Mouse (Mus musculus) forebrain, embryonic 13.5 days (tissue): ENCODE measurements at regions not wholly inside any gene's neighbourhood (a gene's known extent, or its start where the extent isn't known, plus 50 kb on each side); places are given as distances from the start of the nearest gene placed in this dataset.
A peak's percentile ranks its signal among the peaks of the same experiment; 100 is the strongest.

Experiments
- ATAC-seq: fragments of 200-750 bp; cut with Nextera tagmentation; 2 replicates; pipeline ENCODE4 v1.8.0; 2017
- H3K27ac ChIP-seq: fragments of 300-500 bp; sonication (generic); 2 replicates; pipeline ENCODE4 v1.5.1; 2015; ENCODE audit warnings: inconsistent platforms, mild to moderate bottlenecking, moderate library complexity
- H3K27me3 ChIP-seq: fragments of 300-500 bp; sonication (generic); 2 replicates; pipeline ENCODE4 v1.6.1; 2015; ENCODE audit warnings: mild to moderate bottlenecking, inconsistent platforms
- H3K36me3 ChIP-seq: fragments of 300-500 bp; sonication (generic); 2 replicates; pipeline ENCODE4 v1.6.1; 2015; ENCODE audit warnings: mild to moderate bottlenecking, inconsistent platforms; ENCODE audit not compliant: poor library complexity, severe bottlenecking
- H3K4me1 ChIP-seq: fragments of 300-500 bp; sonication (generic); 2 replicates; pipeline ENCODE4 v1.6.1; 2015; ENCODE audit warnings: inconsistent platforms
- H3K4me2 ChIP-seq: fragments of 300-500 bp; sonication (generic); 2 replicates; pipeline ENCODE4 v1.6.1; 2015; ENCODE audit warnings: inconsistent platforms, mild to moderate bottlenecking, moderate library complexity
- H3K4me3 ChIP-seq: fragments of 300-500 bp; sonication (generic); 2 replicates; pipeline ENCODE4 v1.5.1; 2015; ENCODE audit warnings: mild to moderate bottlenecking, inconsistent platforms
- H3K9ac ChIP-seq: fragments of 300-500 bp; sonication (generic); 2 replicates; pipeline ENCODE4 v1.6.1; 2015; ENCODE audit warnings: mild to moderate bottlenecking, inconsistent platforms
- H3K9me3 ChIP-seq: fragments of 300-500 bp; sonication (generic); replicated peaks from 2 replicates; pipeline ENCODE4 v1.6.1; 2016; ENCODE audit warnings: inconsistent platforms
- WGBS: fragments of 180-500 bp; shearing (Covaris S2); methylation state at CpG from one replicate; pipeline ENCODE4 v1.1.7; 2015; 5-methylcytosine and 5-hydroxymethylcytosine counted together

DNA sequence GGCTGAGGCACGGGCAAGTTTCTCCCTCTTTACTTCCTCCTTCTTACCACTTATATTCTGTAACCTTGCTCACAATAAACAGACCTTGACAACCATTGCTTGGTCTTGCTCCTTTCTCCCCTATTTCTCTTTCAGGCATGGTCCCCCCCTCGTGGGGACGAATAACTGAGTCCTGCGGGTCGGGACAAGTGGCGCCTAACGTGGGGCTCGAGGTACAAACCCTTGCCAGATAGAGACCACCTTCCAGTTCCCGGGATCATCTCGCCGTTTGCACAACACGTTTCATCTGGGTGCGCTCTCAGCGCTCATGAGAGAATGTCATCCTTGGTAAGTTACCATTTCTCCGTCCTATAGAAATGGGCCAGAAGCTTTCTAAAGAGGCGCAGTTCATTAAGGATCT, 79.6 kb upstream of the Foxn3 start:
- Histone ChIP-seq H3K36me3 (no peaks in the 10 kb centered on the region), H3K27ac (no peak overlapping the region), H3K9me3 (peaks cover 29% of the 10 kb centered on the region), H3K9ac (no peak overlapping the region), H3K4me2 (no peak overlapping the region), H3K4me1 (peaks cover 20% of the 10 kb centered on the region), H3K27me3 (no peaks in the 10 kb centered on the region), H3K4me3 (no peak overlapping the region)
- 95% methylated on average over 16 of the region's 16 CpGs for WGBS
- no peak for ATAC-seq

DNA sequence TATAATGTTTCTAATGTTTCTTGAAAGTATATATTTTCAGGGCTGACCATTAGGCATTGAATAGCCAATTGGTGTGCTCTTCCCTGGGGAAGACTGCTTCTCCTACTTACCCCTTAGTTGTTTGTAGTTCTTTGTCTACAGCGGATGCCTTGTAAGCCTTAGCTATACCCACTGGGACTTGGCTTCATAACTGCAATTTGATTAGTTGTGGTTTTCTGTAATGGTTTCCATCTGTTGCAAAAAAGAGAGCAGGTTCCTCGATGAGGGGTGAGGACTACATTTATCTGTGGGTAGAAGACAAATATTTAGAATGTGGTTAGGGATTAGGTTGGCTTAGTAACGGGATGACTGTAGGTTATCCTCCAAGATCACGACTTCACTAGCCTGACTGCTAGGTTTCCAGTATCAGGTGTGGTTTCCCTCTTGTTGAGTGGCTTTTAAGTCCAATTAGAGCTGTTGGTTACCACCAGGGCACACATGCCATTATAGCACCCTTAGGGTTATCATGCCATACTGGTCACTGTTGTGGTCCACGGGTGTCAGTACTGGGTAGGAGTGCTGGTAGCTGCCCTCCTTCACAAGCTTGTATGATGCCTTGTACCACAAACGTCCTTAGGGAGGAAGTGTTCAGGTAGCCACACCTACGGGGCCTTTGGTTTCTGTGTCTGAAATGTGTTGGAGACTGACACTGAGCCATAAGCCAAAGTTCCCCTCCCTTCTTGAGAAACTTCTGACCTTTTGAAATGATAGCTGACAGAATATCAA, 78.9 kb upstream of the Foxn3 start:
- peaks cover 29% of the 10 kb centered on the region for H3K9me3 ChIP-seq
- H3K27ac ChIP-seq, result no peak overlapping the region
- no peak overlapping the region for H3K4me2 ChIP-seq
- H3K4me3 ChIP-seq, result no peak overlapping the region
- no peaks in the 10 kb centered on the region for H3K36me3 ChIP-seq
- no peaks in the 10 kb centered on the region for H3K27me3 ChIP-seq
- H3K9ac ChIP-seq, result no peak overlapping the region
- H3K4me1 ChIP-seq, result peaks cover 20% of the 10 kb centered on the region
- 91% methylated on average over 7 of the region's 7 CpGs for WGBS
- ATAC-seq, result no peak

GRCm38 (mm10) chr12:99641278-99641677, 77.9 kb upstream of the Foxn3 start:
- H3K9ac ChIP-seq, result peak overlapping the region; percentile 41; the same call in 1 of the 2 replicates
- H3K36me3 ChIP-seq, result no peaks in the 10 kb centered on the region
- peak overlapping the region; percentile 65; the same call in 1 of the 2 replicates for H3K27ac ChIP-seq
- ATAC-seq, result no peak
- H3K4me1 ChIP-seq, result peaks cover 20% of the 10 kb centered on the region
- WGBS, result 21% methylated on average over 8 of the region's 9 CpGs
- H3K9me3 ChIP-seq, result peaks cover 29% of the 10 kb centered on the region
- H3K27me3 ChIP-seq, result no peaks in the 10 kb centered on the region
- H3K4me2 ChIP-seq, result peak overlapping the region; percentile 61
- H3K4me3 ChIP-seq, result peak overlapping the region; percentile 29

DNA sequence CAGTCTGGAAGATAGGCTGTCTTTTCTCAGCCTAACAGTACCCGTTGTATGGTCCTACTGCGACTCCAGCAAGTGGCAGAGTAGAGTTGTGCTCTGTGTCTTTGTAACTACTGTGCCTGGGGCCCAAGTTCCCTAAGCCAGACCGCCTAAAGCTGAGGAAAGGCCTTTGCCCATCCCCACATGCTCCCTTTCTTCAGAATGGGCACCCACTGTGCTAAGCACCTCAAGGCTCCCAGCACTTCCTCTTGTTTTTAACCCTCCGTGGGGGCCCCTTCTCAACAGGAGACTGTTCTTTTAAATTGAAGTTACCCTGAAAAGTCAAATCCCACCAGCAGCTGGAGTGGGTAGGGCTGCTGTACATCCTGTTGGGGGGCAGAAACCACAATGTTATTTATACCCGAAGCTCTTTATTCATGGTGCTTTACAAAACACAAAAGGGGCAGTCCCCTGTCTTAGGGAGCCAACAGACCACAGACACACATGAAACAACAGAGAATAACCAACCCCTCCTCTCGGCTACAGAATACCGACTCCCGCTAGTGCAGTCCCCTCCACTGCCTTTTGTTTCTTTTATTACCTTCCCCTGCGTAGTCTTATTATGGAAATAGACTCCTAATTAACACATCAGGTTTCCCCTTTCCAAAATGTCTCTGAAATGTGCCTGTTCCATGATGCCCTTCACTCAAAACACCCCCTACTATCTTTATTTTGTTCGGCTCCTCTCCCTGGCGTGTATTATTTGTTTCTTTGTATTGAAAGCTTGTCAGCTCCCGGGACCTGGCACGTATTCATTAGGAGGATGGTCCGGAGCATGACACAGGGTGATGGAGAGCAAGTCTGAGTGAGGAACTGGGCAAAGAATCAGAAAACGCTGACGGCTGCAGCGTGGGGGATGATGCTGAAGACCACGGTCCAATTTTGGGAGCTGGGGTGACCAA, 77.1 kb upstream of the Foxn3 start:
- H3K27ac ChIP-seq, result peak overlapping the region; percentile 65

GRCm38 (mm10) chr12:99639847-99640213, 76.4 kb upstream of the Foxn3 start:
- Histone ChIP-seq H3K4me1 (peaks cover 20% of the 10 kb centered on the region), H3K27me3 (no peaks in the 10 kb centered on the region), H3K9ac (no peak overlapping the region), H3K4me2 (peak overlapping the region; percentile 61), H3K36me3 (no peaks in the 10 kb centered on the region), H3K4me3 (no peak overlapping the region), H3K9me3 (peaks cover 17% of the 10 kb centered on the region), H3K27ac (peak overlapping the region; percentile 65; the same call in 1 of the 2 replicates)
- peak; percentile 67 for ATAC-seq
- WGBS, result 3% methylated on average over 8 of the region's 8 CpGs

More for the DNA sequence above, 77.1 kb upstream of the Foxn3 start:
- 1% methylated on average over 18 of the region's 18 CpGs for WGBS
- no peaks in the 10 kb centered on the region for H3K36me3 ChIP-seq
- H3K9me3 ChIP-seq, result peaks cover 23% of the 10 kb centered on the region
- no peaks in the 10 kb centered on the region for H3K27me3 ChIP-seq
- H3K9ac ChIP-seq, result peak overlapping the region; percentile 41
- ATAC-seq, result peak; percentile 76
- peak overlapping the region; percentile 29 for H3K4me3 ChIP-seq
- peak overlapping the region; percentile 61 for H3K4me2 ChIP-seq
- H3K4me1 ChIP-seq, result peaks cover 20% of the 10 kb centered on the region

DNA sequence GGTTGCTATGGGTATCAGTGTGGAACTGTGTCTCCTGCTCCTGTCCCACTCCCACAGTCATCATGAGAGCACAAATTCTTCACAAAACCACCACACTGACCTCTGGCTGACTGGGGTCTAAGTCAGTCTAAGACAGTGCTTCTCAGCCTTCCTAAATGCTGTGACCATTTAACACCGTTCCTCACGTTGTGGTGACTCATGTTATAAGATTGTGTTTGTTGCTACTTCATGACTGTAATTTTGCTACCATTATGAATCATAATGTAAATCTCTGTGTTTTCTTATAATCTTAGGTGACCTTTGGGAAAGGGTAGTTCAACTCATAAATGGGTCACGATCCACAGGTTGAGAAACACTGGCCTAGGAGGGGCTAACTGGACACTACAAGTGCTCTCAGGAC, 75.7 kb upstream of the Foxn3 start:
- H3K9ac ChIP-seq, result no peak overlapping the region
- H3K36me3 ChIP-seq, result no peaks in the 10 kb centered on the region
- WGBS, result 93% methylated on average over 3 of the region's 3 CpGs

GRCm38 (mm10) chr12:99637986-99638385, 74.6 kb upstream of the Foxn3 start:
- ATAC-seq, result no peak
- Histone ChIP-seq H3K4me3 (no peak overlapping the region), H3K9me3 (peaks cover under 1% of the 10 kb centered on the region; the same call in 1 of the 2 replicates), H3K4me2 (no peak overlapping the region), H3K27ac (no peak overlapping the region), H3K4me1 (peaks cover 20% of the 10 kb centered on the region), H3K36me3 (no peaks in the 10 kb centered on the region), H3K9ac (no peak overlapping the region), H3K27me3 (no peaks in the 10 kb centered on the region)
- WGBS, result 87% methylated on average over 5 of the region's 5 CpGs

More for the DNA sequence above, 75.7 kb upstream of the Foxn3 start:
- ATAC-seq, result no peak
- Histone ChIP-seq H3K4me2 (no peak overlapping the region), H3K4me3 (no peak overlapping the region), H3K4me1 (peaks cover 20% of the 10 kb centered on the region), H3K27me3 (no peaks in the 10 kb centered on the region), H3K27ac (no peak overlapping the region), H3K9me3 (peaks cover 11% of the 10 kb centered on the region)

- 87% methylated on average over 3 of the region's 3 CpGs for whole genome bisulfite sequencing
- H3K4me3 ChIP-seq, result no peak overlapping the region
- H3K9me3 ChIP-seq, result no peaks in the 10 kb centered on the region; the same call in 1 of the 2 replicates
- H3K27me3 ChIP-seq, result no peaks in the 10 kb centered on the region
- no peak overlapping the region for H3K4me2 ChIP-seq
- H3K27ac ChIP-seq, result no peak overlapping the region
- ATAC-seq, result no peak
- H3K36me3 ChIP-seq, result no peaks in the 10 kb centered on the region
- H3K4me1 ChIP-seq, result peaks cover 17% of the 10 kb centered on the region
- no peak overlapping the region for H3K9ac ChIP-seq
Measured at GRCm38 (mm10) chr12:99636234-99636633, 72.9 kb upstream of the Foxn3 start.

GRCm38 (mm10) chr12:99635361-99635760, 72.0 kb upstream of the Foxn3 start:
- 83% methylated on average over 4 of the region's 4 CpGs for WGBS
- ATAC-seq, result no peak
- H3K9me3 ChIP-seq, result no peaks in the 10 kb centered on the region; the same call in 1 of the 2 replicates

DNA sequence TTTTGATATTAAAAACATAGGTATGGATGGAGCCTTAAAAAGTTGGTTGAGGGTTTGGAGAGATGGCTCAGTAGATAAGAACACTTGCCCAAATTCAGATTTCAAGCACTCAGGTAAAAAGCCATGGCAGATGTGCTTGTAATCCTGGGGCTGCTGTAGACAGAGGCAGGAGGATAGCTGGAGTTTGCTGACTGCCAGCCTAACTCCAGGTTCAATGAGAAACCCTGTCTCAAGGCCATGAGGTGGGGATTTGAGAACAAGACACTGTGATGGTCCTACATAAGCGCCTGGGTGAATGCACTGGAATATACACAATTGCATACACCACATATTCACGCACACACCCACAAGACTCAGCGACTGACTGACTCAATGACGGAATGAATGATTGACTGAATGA, 71.3 kb upstream of the Foxn3 start:
- Histone ChIP-seq H3K9ac (no peak overlapping the region), H3K27me3 (no peaks in the 10 kb centered on the region), H3K4me3 (no peak overlapping the region), H3K27ac (no peak overlapping the region), H3K9me3 (no peaks in the 10 kb centered on the region; the same call in 1 of the 2 replicates), H3K4me2 (no peak overlapping the region), H3K4me1 (peaks cover 2% of the 10 kb centered on the region), H3K36me3 (no peaks in the 10 kb centered on the region)
- ATAC-seq, result no peak
- WGBS, result 86% methylated on average over 4 of the region's 4 CpGs

More at GRCm38 (mm10) chr12:99635361-99635760, 72.0 kb upstream of the Foxn3 start:
- Histone ChIP-seq H3K36me3 (no peaks in the 10 kb centered on the region), H3K27ac (no peak overlapping the region), H3K4me2 (no peak overlapping the region), H3K4me1 (peaks cover 8% of the 10 kb centered on the region), H3K9ac (no peak overlapping the region), H3K4me3 (no peak overlapping the region), H3K27me3 (no peaks in the 10 kb centered on the region)

- Histone ChIP-seq H3K27me3 (no peaks in the 10 kb centered on the region), H3K4me3 (no peak overlapping the region), H3K9ac (no peak overlapping the region), H3K9me3 (no peaks in the 10 kb centered on the region; the same call in 1 of the 2 replicates), H3K27ac (no peak overlapping the region), H3K36me3 (no peaks in the 10 kb centered on the region), H3K4me1 (no peaks in the 10 kb centered on the region), H3K4me2 (no peak overlapping the region)
- no peak for ATAC-seq
- WGBS, result 92% methylated on average over 10 of the region's 10 CpGs
Measured at GRCm38 (mm10) chr12:99633678-99634077, 70.3 kb upstream of the Foxn3 start.

DNA sequence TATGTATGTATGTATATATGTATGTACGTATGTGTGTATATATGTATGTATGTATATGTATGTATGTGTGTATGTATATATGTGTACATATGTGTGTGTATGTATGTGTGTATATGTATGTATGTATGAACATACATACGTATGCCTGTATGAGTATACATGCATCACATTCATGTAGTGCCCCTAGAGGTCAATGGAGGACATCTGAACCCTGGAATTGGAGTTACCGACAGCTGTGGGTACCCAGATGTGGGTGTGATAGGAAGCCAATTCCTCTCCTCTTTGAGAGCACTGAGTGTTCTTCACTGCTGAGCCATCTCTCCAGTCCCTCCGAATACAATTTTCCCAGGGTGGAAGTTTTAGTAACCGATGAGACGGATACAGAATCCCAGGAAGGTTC, 69.6 kb upstream of the Foxn3 start:
- Histone ChIP-seq H3K27me3 (no peaks in the 10 kb centered on the region), H3K27ac (no peak overlapping the region), H3K36me3 (no peaks in the 10 kb centered on the region), H3K9me3 (no peaks in the 10 kb centered on the region; the same call in 1 of the 2 replicates), H3K4me2 (no peak overlapping the region), H3K9ac (no peak overlapping the region), H3K4me3 (no peak overlapping the region), H3K4me1 (peaks cover 6% of the 10 kb centered on the region)
- WGBS, result 92% methylated on average over 6 of the region's 6 CpGs
- no peak for ATAC-seq
